Mouse (Mus musculus) urinary bladder, postnatal 14 days (tissue): ENCODE results near the gene Zmym1.
"Not testable (repeated sequence)": the region's sequence is repeated elsewhere in the genome, so short reads cannot be mapped to it uniquely, and the experiment has no call there.

Experiments
- DNase-seq: peaks from one replicate; pipeline ENCODE4 v3.0.0; 2021; ENCODE audit warnings: low spot score

The Zmym1 gene

DNA sequence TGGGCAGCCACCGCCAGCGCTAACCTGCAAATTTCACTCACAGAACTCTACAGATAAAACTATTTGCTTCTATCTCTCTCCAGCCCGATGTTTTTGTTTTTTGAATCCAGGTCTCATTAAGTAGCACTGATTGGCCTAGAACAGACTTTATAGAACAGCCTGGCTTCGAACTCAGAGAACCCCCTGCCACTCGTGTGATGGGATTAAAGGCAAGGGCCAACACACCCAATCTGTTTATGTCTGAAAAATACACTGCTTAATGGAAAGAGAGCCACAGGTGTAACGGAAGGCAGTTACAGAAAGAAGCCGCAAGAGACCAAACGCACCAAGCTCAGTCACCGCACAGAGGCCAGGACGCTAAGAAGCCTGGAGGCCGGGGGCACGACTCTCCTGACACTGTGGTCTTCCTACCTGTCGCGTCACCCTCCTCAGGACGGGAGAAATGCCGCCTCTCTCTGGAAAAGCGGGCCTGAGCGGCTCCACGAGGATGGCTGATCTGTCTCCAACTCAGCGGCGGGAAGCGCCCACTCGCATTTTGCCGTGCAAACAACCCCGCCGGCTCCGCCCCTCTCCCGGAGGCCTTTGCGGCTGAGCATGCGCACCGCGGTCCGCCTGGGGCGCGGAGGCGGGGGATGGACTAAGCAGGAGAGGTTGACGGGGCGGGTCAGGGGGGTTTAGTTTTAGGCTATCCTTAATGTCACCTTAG lies at the start of gene Zmym1:
Gene Zmym1 (minus strand): TSS at position 568 of the 706 bp plus-strand sequence.
- peak; percentile 92 for DNase-seq

DNA sequence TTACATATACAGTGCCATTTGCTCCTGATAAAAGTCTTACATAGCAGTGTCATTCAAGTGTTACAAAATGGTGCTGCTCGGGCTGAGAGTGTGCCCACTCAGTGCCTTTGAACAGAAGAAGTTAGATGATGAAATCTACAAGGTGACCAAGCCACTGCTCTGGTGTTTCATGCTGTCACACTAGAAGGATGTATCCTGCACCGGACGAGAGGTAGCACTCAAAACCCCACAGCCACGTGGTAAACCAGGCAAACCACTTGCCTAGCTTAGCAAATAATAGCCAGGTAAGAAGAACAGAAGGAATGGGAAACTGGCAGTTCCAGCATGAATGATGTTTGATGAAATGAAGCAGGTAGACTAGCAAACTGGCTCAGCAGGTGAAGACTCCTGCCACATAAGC lies 49.6 kb upstream of the Zmym1 start:
- no peak for DNase-seq

DNA sequence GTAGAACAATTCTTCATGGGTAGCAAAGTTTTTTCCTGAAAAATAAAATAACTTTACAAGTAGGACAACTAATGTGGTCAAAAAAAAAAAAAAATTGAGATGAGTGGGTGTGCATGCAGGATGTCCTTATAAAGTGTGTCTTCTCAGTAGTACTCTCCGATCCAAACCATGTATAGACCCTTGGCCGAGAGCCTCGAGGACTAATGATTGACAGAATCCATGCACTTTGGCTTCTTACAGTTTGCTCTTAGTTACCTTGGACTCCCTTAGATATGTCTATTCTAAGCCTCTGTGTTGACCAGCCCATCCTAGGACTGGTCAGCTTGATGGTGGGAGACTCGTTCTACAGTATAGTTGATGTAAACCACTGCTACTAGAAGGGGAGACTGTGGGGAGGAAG lies 46.6 kb upstream of the Zmym1 start:
- no peak for DNase-seq

DNA sequence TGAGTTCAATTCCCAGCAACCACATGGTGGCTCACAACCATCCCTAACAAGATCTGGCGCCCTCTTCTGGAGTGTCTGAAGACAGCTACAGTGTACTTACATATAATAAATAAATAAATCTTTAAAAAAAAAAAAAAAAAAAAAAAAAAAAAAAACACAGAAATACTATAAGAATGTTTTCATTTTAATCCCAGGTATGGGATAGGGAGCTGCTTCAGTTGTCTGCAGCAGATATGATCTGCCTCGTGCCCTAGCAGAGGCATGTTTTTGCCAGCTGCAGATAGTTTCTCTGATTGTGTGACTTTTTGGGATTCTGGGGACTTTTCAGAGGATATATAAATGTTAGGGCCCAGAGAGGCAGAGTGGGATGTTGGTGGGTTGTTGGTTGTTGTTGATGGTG lies 38.6 kb upstream of the Zmym1 start:
- not testable (repeated sequence) for DNase-seq

DNA sequence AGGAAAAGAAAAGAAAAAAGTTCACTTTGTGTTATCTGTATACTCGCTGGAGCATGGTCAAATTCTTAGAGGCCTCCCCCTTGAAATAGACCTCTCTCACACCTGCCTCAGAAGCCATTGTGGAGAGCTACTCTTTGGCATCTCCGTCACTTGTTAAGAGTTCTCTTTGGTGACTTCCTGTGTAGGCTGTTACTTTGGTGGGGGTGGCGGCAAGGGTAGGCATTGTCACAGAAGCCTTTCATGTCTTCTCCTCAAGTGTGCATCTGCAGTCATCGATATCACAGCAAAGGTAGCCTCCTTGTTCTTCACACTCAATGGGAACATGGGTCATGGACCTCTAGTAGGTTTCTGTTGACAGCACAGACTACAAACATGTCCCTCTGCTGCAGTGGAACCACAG lies 34.1 kb upstream of the Zmym1 start:
- no peak for DNase-seq

- no peak for DNase-seq
Observed at GRCm38 (mm10) chr4:127091188-127091587, 30.2 kb upstream of the Zmym1 start.

GRCm38 (mm10) chr4:127085761-127086160 lies 24.8 kb upstream of the Zmym1 start:
- DNase-seq = no peak

DNA sequence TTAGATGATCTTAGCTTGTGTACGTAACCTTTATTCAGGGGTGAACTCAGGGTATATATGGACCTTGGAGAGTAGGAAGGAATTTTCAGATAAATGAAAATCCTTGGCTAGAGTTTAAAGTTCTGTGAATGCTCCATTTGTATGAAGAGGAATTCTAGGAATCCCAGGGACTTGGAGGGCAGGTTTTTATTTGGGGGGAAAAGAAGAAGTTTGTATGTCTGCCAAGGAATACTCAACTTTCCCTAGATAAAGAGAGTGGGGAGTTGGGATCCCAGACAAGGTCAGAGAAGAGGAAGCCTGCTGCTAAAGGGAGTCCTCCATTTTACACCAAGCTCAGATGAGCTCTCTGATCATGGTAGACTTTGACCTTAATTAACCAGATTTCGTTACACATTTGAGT lies 22.2 kb upstream of the Zmym1 start:
- DNase-seq = no peak

DNA sequence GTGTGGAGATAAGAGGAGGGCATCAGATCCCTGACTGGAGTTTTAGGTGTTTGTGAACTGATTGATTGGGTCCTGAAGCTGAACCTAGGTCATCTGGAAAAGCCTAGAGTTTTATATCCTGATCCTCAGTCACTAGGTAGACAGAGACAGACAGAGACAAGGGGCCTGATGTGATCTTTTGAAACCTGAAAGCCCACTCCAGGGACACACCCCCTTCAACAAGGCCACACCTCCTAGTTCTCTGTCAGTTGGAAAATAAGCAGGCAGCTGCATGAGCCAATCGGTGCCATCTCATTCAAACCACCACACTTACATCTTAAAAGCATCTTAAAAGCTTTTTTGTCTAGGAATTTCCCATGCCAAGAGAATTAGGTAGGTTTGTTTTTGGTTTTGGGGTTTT lies 19.9 kb upstream of the Zmym1 start:
- no peak for DNase-seq

- DNase-seq = peak; percentile 96
Observed at GRCm38 (mm10) chr4:127076875-127077548, 16.1 kb upstream of the Zmym1 start, which contains the start of gene Zmym6. Gene Zmym6, plus strand, starts transcription at chr4:127077383.

GRCm38 (mm10) chr4:127074915-127075314 lies 14.0 kb upstream of the Zmym1 start:
- DNase-seq = no peak

DNA sequence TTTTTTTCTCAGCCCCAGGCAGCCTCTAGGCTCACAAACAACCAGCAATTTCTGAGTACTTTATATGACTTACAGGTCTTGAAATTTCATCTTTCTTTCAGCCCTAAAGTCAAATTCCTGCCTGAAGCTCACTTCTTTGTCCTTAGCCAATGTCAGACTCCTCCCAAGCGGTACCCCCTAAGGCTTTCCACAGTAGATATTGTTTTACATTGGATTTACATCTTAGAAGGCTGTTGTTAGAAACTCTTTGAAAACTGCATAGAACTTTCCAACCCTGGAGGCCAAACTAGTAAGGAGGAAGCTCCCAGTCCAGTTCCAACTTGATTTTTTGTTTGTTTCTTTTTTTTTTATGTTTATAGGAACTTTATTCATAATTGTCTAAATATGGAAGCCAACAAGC lies 3.1 kb upstream of the Zmym1 start:
- no peak for DNase-seq

DNA sequence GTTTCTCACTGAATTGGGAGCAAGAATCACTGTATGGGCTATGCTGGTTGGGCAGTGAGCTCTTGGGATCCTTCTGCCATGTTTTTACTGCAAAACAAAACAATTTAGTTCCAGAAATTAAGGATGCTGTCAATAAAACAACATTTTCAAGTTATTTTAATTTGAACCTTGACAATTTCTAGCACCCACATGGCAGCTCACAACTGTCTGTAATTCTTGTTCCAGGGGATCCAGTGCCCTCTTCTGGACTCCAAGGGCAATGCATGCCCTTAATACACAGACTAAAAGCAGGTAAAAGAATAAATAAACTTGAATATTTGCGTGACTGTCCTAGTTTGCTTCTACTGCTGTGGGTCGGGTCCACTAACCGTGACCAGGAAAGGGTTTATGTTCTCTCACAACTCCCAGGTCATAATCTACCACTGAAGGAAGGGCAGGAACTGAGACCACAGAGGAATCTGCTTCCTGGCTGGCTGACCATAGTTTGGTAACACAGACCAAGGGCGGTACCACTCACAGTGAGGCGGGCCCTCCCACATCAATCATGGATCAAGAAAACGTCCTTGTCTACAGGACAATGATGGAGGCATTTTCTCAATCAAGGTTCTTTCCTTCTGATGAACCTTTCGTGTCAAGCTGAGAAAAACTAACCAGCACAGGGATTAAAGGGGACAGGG lies 6.3 kb downstream of the Zmym1 start:
- no peak for DNase-seq

GRCm38 (mm10) chr4:127053071-127053470 lies 7.9 kb downstream of the Zmym1 start:
- no peak for DNase-seq

- no peak for DNase-seq
Observed at GRCm38 (mm10) chr4:127051121-127051520, 9.8 kb downstream of the Zmym1 start.

DNA sequence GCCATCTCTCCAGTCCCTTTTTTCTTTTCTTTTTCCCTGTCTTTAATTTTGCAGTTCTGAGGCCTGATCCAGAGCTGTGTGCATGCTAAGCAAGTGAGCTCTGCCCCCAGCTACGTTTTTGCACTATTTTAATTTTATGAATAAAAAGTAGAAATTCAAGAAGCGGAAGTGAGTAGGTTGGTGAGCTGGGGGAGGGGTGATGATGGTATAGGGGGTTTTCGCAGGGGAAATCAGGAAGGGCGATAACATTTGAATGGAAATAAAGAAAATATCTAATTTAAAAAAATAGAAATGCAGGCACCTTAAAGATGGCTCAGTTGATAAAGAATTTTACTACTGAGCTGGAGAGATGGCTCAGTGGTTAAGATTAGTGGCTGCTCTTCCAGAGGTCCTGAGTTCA lies 17.4 kb downstream of the Zmym1 start:
- DNase-seq = no peak

- DNase-seq = no peak
Observed at GRCm38 (mm10) chr4:127039871-127040483, 21.0 kb downstream of the Zmym1 start.

DNA sequence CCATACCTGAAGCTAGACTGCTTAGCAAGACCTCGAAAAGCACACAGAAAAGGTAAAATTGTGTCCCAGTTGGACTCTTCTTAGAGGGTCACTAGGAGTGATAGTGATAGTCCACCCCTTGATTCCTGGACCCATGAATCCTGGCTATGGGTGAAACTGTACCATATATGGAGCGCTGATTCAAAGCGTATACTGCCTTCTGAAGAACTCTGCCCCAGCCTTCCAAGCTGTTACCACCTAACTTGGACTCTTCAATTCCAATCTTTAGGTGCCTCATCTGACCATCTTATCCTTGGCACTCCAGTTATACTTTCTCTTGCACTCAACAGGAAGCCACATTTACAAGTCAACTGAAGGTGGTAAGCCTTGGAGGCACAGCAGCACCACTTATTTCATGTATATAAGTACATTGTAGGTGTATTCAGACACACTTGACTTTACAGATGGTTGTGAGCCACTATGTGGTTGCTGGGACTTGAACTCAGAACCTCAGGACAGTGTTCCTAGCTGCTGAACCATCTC lies 22.1 kb downstream of the Zmym1 start:
- DNase-seq = no peak

DNA sequence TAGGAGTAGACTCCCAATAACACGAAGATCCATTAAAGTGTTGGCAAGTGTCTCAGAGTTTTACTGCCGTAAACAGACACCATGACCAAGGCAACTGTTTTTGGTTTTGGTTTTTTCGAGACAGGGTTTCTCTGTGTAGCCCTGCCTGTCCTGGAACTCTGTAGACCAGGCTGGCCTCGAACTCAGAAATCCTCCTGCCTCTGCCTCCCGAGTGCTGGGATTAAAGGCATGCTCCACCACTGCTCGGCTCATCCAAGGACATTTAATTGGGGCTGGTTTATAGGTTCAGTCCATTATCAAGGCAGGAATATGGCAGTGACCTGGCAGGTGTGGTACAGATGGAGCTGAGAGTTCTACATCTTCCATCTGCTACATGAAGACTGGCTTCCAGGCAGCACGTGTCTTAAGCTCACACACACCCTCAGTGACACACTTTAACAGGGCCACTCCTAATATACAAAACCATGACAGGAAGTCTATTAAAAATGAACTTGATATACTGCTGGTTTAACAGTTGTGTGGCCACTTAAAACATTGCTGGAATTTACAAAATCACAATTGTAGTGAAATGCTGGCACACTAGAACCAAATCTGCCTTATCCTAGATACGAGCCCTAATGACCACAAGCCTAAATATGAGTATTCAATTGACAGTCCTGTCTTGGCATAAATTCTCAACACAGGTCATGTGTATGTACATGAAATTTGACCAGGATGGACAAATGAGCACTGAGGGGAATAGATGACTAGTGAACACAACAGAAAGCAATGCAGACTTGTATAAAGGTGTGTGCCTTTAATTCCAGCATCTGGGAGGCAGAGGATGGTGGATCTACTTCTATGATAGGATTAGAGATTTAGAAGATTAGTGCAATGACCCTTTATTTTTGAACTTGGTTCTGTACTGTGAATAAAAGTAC lies 22.8 kb downstream of the Zmym1 start:
- DNase-seq = no peak

GRCm38 (mm10) chr4:127037158-127037557 lies 23.8 kb downstream of the Zmym1 start:
- DNase-seq = no peak
